23 mouse cellular contexts compared by ENCODE assay signal in the genomic region with DNA sequence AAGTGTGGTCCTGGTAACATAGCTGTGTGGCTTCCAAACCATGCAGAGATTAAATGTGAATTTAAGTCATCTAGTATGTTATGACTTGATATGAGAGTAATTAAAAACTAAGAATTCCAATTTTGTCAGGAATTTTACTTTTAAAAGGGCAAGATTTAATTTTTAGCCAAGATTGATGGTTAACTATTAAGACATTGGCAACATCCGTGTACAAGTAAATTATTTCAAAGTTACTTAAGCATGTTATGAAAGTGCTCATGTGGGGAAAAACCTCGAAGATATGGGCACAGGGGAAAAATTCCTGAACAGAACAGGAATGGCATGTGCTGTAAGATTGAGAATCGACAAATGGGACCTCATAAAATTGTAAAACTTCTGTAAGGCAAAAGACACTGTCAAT. TPM values are rescaled to one million over a fixed set of nuclear protein-coding genes. Genes with fewer than 3 reads are reported as not detected.
DNase-seq lines count a peak whose midpoint lies in the region; ATAC-seq and TF ChIP-seq lines count a peak whose summit lies in the region.
"Had no signal": no experiment of that assay in that cellular context is flagged by ENCODE, and none has a peak within 500 bp of the region (broad histone marks: within the 10 kb centered on the region; RNA-seq: fewer than 3 reads in every experiment).

No protein-coding gene starts in this region.

- no peaks in the 10 kb centered on the region for H3K4me1 ChIP-seq in heart, embryonic 10.5 days
- H3K4me1 ChIP-seq in kidney, adult 2 months (ENCODE audit: control insufficient read depth, insufficient read depth, low read length): peaks cover 23% of the 10 kb centered on the region
- peaks cover 3% of the 10 kb centered on the region; the same call in 1 of the 2 replicates for H3K4me1 ChIP-seq in kidney, embryonic 15.5 days

- ATAC-seq in kidney, embryonic 15.5 days (replicated peaks; ENCODE audit: low FRiP score): no peak
- ATAC-seq: activated CD4-positive, CD25-positive, alpha-beta regulatory T cell, adult 4 months; CD4-positive, CD25-positive, alpha-beta regulatory T cell, adult 4 months; Patski had no signal

- H3K4me2 ChIP-seq in kidney, embryonic 15.5 days: no peak overlapping the region

- H3K9me3 ChIP-seq in heart, embryonic 10.5 days: no peaks in the 10 kb centered on the region
- no peaks in the 10 kb centered on the region for H3K9me3 ChIP-seq in kidney, embryonic 15.5 days (replicated peaks)
- H3K9me3 ChIP-seq: G1E had no signal

- TF ChIP-seq CTCF in kidney, adult 2 months (conservative IDR thresholded peaks at IDR 0.05; ENCODE audit: insufficient read depth, insufficient read length, low read depth, low read length): no peak

- H3K27me3 ChIP-seq in heart, embryonic 10.5 days (ENCODE audit: insufficient read depth, poor library complexity, severe bottlenecking): no peaks in the 10 kb centered on the region
- H3K27me3 ChIP-seq in kidney, adult 2 months (replicated peaks; ENCODE audit: control insufficient read depth, insufficient read depth, low read length): no peaks in the 10 kb centered on the region
- H3K27me3 ChIP-seq in kidney, embryonic 15.5 days: no peaks in the 10 kb centered on the region
- H3K27me3 ChIP-seq: CH12.LX, Patski had no signal

- no peak for TF ChIP-seq POLR2A in kidney, adult 2 months (IDR thresholded peaks at IDR 0.05; ENCODE audit: low read depth, low read length)

- no peaks in the 10 kb centered on the region for H3K36me3 ChIP-seq in heart, embryonic 10.5 days
- no peaks in the 10 kb centered on the region for H3K36me3 ChIP-seq in kidney, adult 2 months (ENCODE audit: control insufficient read depth, insufficient read depth, low read length)
- no peaks in the 10 kb centered on the region for H3K36me3 ChIP-seq in kidney, embryonic 15.5 days
- H3K36me3 ChIP-seq: G1E had no signal

- no peak overlapping the region for H3K9ac ChIP-seq in kidney, embryonic 15.5 days

- no peak overlapping the region for H3K4me3 ChIP-seq in heart, embryonic 10.5 days
- no peak overlapping the region for H3K4me3 ChIP-seq in kidney, adult 2 months (ENCODE audit: insufficient read depth, low read depth, low read length)
- H3K4me3 ChIP-seq in kidney, embryonic 15.5 days (replicated peaks): no peak overlapping the region

- 72% methylated on average over 3 of the region's 3 CpGs for WGBS in heart, embryonic 10.5 days
- 25% methylated on average over 3 of the region's 3 CpGs for WGBS in kidney, adult 2 months
- WGBS in kidney, embryonic 15.5 days: 61% methylated on average over 3 of the region's 3 CpGs

- peak; percentile 22 for DNase-seq in heart, adult 11 months
- no peak for DNase-seq in heart, embryonic 10.5 days (ENCODE audit: low spot score)
- DNase-seq in kidney, adult 2 months: peak; percentile 62
- DNase-seq in kidney, postnatal 10 days: no peak
- peak; percentile 77 for DNase-seq in kidney, adult 9 months
- DNase-seq: adrenal gland, adult 2 months; adrenal gland, adult 8-10 months; adrenal gland, postnatal 10 days; adrenal gland, postnatal 14 days; adrenal gland, postnatal 25 days; adrenal gland, postnatal 36 days; B cell, adult 2 months; cerebellum, adult 11 months; cerebellum, adult 11-12 months; cerebellum, adult 18-20 months had no signal

- no peak overlapping the region for H3K27ac ChIP-seq in heart, embryonic 10.5 days
- H3K27ac ChIP-seq in kidney, adult 2 months (ENCODE audit: insufficient read depth, low read depth, low read length): peak overlapping the region; percentile 58; the same call in 1 of the 2 replicates
- H3K27ac ChIP-seq in kidney, embryonic 15.5 days: no peak overlapping the region

RNA-seq across cellular contexts. Expression of gene Ugt1a2, which starts 3.0 kb away (rescaled TPM):
- 0.13 TPM in 1 of 2 replicates, not detected in the other for polyA plus RNA-seq in heart, embryonic 10.5 days (2016; fragmentation: Nextera tagmentation; extraction: Ambion mirVana)
- polyA plus RNA-seq in kidney, adult 2 months (2012; rRNA removed): 1,010 and 1,230 TPM in 2 replicates
- 27.5 and 28.9 TPM in 2 replicates for polyA plus RNA-seq in kidney, embryonic 15.5 days (2015; fragmentation: Nextera tagmentation; extraction: Ambion mirVana)
- polyA plus RNA-seq: activated CD4-positive, CD25-positive, alpha-beta regulatory T cell, adult 4 months; adrenal gland, adult 2 months; C2C12; CD4-positive, CD25-positive, alpha-beta regulatory T cell, adult 4 months; G1E had no signal

RNA-seq across cellular contexts. Expression of gene Dnajb3, which starts 8.1 kb away (rescaled TPM):
- 8.1 and 9.9 TPM in 2 replicates for polyA plus RNA-seq in heart, embryonic 10.5 days (2016; fragmentation: Nextera tagmentation; extraction: Ambion mirVana)
- polyA plus RNA-seq in kidney, adult 2 months (2012; rRNA removed): 1.6 and 1.9 TPM in 2 replicates
- 10.7 TPM in 2 replicates for polyA plus RNA-seq in kidney, embryonic 15.5 days (2015; fragmentation: Nextera tagmentation; extraction: Ambion mirVana)
- polyA plus RNA-seq: C2C12, G1E, Patski had no signal

RNA-seq across cellular contexts. Expression of gene Ugt1a1, which starts 14.3 kb away (rescaled TPM):
- not detected in 2 replicates for polyA plus RNA-seq in heart, embryonic 10.5 days (2016; fragmentation: Nextera tagmentation; extraction: Ambion mirVana)
- 25.5 and 31.7 TPM in 2 replicates for polyA plus RNA-seq in kidney, adult 2 months (2012; rRNA removed)
- 1.2 and 1.8 TPM in 2 replicates for polyA plus RNA-seq in kidney, embryonic 15.5 days (2015; fragmentation: Nextera tagmentation; extraction: Ambion mirVana)
- polyA plus RNA-seq: activated CD4-positive, CD25-positive, alpha-beta regulatory T cell, adult 4 months; C2C12; CD4-positive, CD25-positive, alpha-beta regulatory T cell, adult 4 months; G1E had no signal

RNA-seq across cellular contexts. Expression of gene Mroh2a, which starts 29.3 kb away (rescaled TPM):
- polyA plus RNA-seq in heart, embryonic 10.5 days (2016; fragmentation: Nextera tagmentation; extraction: Ambion mirVana): 0.58 and 0.82 TPM in 2 replicates
- 0.08 TPM in 2 replicates for polyA plus RNA-seq in kidney, adult 2 months (2012; rRNA removed)
- 1.3 and 1.8 TPM in 2 replicates for polyA plus RNA-seq in kidney, embryonic 15.5 days (2015; fragmentation: Nextera tagmentation; extraction: Ambion mirVana)
- polyA plus RNA-seq: G1E had no signal

RNA-seq across cellular contexts. Expression of gene Ugt1a5, which starts 31.6 kb away (rescaled TPM):
- polyA plus RNA-seq in heart, embryonic 10.5 days (2016; fragmentation: Nextera tagmentation; extraction: Ambion mirVana): not detected in 2 replicates
- polyA plus RNA-seq in kidney, adult 2 months (2012; rRNA removed): 0.59 and 0.90 TPM in 2 replicates
- polyA plus RNA-seq in kidney, embryonic 15.5 days (2015; fragmentation: Nextera tagmentation; extraction: Ambion mirVana): not detected in 2 replicates
- polyA plus RNA-seq: activated CD4-positive, CD25-positive, alpha-beta regulatory T cell, adult 4 months; brain, embryonic 14.5 days; C2C12; CD4-positive, CD25-positive, alpha-beta regulatory T cell, adult 4 months; G1E; Patski had no signal

Comparison
In these comparisons a context has a peak if more than half of its experiments do, and no peak if none do; other contexts are left out.
1. DNase-seq: peak in heart, adult 11 months (single experiment), kidney, adult 2 months (single experiment) and kidney, adult 9 months (single experiment); none in heart, embryonic 10.5 days (single experiment) and kidney, postnatal 10 days (single experiment).
2. RNA of gene Ugt1a2, which starts 3.0 kb away (polyA plus RNA-seq): 1,010 to 1,230 TPM in kidney, adult 2 months; 27.5 to 28.9 TPM in kidney, embryonic 15.5 days and 0.13 TPM in heart, embryonic 10.5 days; every median in the first group is over 10 times any median in the second.